Mouse (Mus musculus): Measurements from ENCODE around the gene Igsf23.
"Not testable (repeated sequence)": the region's sequence is repeated elsewhere in the genome, so short reads cannot be mapped to it uniquely, and the experiment has no call there.

DNA sequence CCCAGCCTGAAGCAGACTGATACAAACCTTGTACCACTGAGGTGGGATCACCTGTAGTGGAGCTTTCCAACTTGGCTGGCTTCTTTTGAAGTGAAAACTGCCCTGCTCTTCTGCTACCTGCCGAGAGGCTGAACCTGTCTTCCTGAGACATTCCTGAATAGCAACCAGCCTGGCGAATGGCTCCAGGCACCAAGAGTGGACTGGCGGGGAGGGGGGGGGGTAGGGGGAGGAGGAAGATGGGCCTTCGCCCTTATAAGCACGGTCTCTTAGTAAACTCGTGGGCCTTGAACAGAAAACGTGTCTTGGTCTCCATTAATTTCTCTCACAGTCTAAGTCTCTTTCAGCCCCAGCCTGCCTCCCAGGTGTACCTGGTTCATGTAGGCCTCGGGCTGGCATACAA, 40.6 kb upstream of the Igsf23 start, which contains the start of gene Nlrp9b:
- TF ChIP-seq POLR2A (IDR thresholded peaks at IDR 0.05; ENCODE audit: low read depth, low read length); CTCF (IDR thresholded peaks at IDR 0.05; ENCODE audit: extremely low read depth, insufficient read length, insufficient replicate concordance, low read depth, low read length): not testable (repeated sequence)
